Mouse (Mus musculus) left cerebral cortex, adult 6 months (tissue): ENCODE measurements around the gene Rgs9. TPM values are rescaled to one million over a fixed set of nuclear protein-coding genes. Genes with fewer than 3 reads are reported as not detected.

ENCODE experiments used
- long read RNA-seq, 2 experiments: library from polyadenylated mRNA; unstranded; transcript quantifications; one replicate each; pipeline ENCODE4 v2.0.0; 2019 to 2020
- polyA plus RNA-seq: library from polyadenylated mRNA; unstranded; fragments of <200 nt; fragmentation: Nextera tagmentation; gene quantifications from 2 replicates; pipeline ENCODE4 v1.2.3, GENCODE M21; 2021

The Rgs9 gene
- polyA plus RNA-seq, result 28.5 and 35.3 TPM in 2 replicates
- long read RNA-seq, experiment 1, transcript Rgs9-201 (19 exons, 2,434 nt), result major isoform, 398 of 493 reads
- long read RNA-seq, experiment 1, partial matches to known transcripts, result 37 of 493 reads
- long read RNA-seq, experiment 1, other reads (novel, unspliced or antisense), result 48 of 493 reads
- long read RNA-seq, experiment 2, transcript Rgs9-201 (19 exons, 2,434 nt), result major isoform, 31 of 52 reads
- long read RNA-seq, experiment 2, partial matches to known transcripts, result 16 of 52 reads
- long read RNA-seq, experiment 2, other reads (novel, unspliced or antisense), result 5 of 52 reads

GRCm38 (mm10) chr11:109297710-109298375 lies at the start of gene Rgs9:
Gene Rgs9, minus strand, starts transcription at chr11:109298129.

Other genes with a start within 250 kb of the Rgs9 start
- gene E030025P04Rik, start 153.8 kb downstream of the Rgs9 start, polyA plus RNA-seq, result 0.10 TPM in 1 of 2 replicates, not detected in the other
- 19.4 and 30.2 TPM in 2 replicates for gene Gna13, start 64.7 kb upstream of the Rgs9 start, polyA plus RNA-seq
- gene 9930022D16Rik, start 115.8 kb upstream of the Rgs9 start, polyA plus RNA-seq, result not detected in 2 replicates
- gene Amz2, start 127.8 kb upstream of the Rgs9 start, polyA plus RNA-seq, result 23.4 and 33.9 TPM in 2 replicates
- 15.2 and 16.0 TPM in 2 replicates for gene Arsg, start 175.2 kb upstream of the Rgs9 start, polyA plus RNA-seq
- 5.2 and 6.3 TPM in 2 replicates for gene Slc16a6, start 175.5 kb upstream of the Rgs9 start, polyA plus RNA-seq